13 mouse cellular contexts compared by ENCODE assay signal in the genomic region with DNA sequence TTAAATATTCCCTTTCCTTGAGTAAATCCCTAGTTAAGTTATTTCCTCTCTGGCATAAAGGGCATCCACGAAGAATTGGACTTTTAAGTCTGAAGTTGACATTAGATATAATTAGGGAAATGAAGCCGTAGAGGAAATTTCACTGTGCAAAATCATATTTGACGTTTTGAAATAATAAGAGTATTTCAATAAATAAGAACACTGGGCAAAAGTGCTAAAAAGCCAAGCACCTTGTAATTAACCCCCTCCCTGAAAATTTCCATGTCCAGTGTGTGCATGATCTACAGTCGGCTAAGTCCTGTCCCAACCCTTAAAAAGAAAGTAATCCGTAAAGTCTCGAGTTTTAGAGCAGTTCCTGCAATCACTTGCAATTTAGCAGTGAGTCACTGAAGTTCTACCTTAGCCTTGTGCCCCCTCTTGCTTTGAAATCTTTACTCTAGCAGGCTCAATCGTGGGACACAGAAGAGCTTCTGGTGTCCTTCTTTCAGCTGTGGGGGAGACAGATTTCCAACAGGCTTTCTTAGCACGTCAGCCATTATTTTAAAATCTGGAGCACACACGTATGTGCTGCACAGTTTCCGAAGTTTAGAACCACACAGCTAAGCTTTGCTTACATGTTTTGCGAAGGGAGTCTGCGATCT.
DNase-seq lines count a peak whose midpoint lies in the region; ATAC-seq and TF ChIP-seq lines count a peak whose summit lies in the region.
"Had no signal": no experiment of that assay in that cellular context is flagged by ENCODE, and none has a peak within 500 bp of the region (broad histone marks: within the 10 kb centered on the region; RNA-seq: fewer than 3 reads in every experiment).

No protein-coding gene starts in this region.

- WGBS in forebrain, embryonic 15.5 days = 78% methylated on average over 12 of the region's 12 CpGs
- WGBS in forebrain, embryonic 11.5 days = 78% methylated on average over 12 of the region's 12 CpGs
- WGBS in neural tube, embryonic 15.5 days = 72% methylated on average over 12 of the region's 12 CpGs

- peaks cover 45% of the 10 kb centered on the region for H3K4me1 ChIP-seq in forebrain, embryonic 15.5 days
- H3K4me1 ChIP-seq in forebrain, embryonic 11.5 days (replicated peaks; ENCODE audit: control insufficient read depth, insufficient read depth, low read length) = peaks cover 8% of the 10 kb centered on the region; the same call in 1 of the 2 replicates
- peaks cover 0 to 8% of the 10 kb centered on the region in 2 experiments; a peak in 2 of 4 replicates for H3K4me1 ChIP-seq in MEL (ENCODE audit: control insufficient read depth in 1 of 2, insufficient read depth in 2 of 2, low read length in 2 of 2)
- H3K4me1 ChIP-seq in neural tube, embryonic 15.5 days = peaks cover 45% of the 10 kb centered on the region

- no peaks in the 10 kb centered on the region for H3K9me3 ChIP-seq in forebrain, embryonic 15.5 days
- no peaks in the 10 kb centered on the region for H3K9me3 ChIP-seq in forebrain, embryonic 11.5 days (ENCODE audit: control insufficient read depth, low read length)
- H3K9me3 ChIP-seq in MEL (replicated peaks; ENCODE audit: insufficient read depth, low read length) = no peaks in the 10 kb centered on the region
- no peaks in the 10 kb centered on the region for H3K9me3 ChIP-seq in neural tube, embryonic 15.5 days (replicated peaks)
- H3K9me3 ChIP-seq: embryonic facial prominence, embryonic 12.5 days; hindbrain, embryonic 15.5 days; megakaryocyte, embryonic 14.5 days had no signal

- peak in 1 of 2 experiments; percentile 21; a peak in 1 of 4 replicates for TF ChIP-seq EP300 in MEL (IDR thresholded peaks at IDR 0.05; ENCODE audit: low read depth in 1 of 2, low read length in 2 of 2)

- 0 out of 2 replicates have a peak overlapping the region, but pooled peaks have one; percentile 28 for H3K9ac ChIP-seq in forebrain, embryonic 15.5 days (replicated peaks)
- H3K9ac ChIP-seq in forebrain, embryonic 11.5 days (ENCODE audit: low read length) = no peak overlapping the region
- peak overlapping the region; percentile 82 for H3K9ac ChIP-seq in MEL (ENCODE audit: control insufficient read depth, low read depth, low read length, poor library complexity, severe bottlenecking)
- no peak overlapping the region for H3K9ac ChIP-seq in neural tube, embryonic 15.5 days (replicated peaks)
- H3K9ac ChIP-seq: embryonic facial prominence, embryonic 12.5 days; hindbrain, embryonic 15.5 days had no signal

- TF ChIP-seq CTCF in MEL (IDR thresholded peaks at IDR 0.05 in 2 of 3, conservative IDR thresholded peaks at IDR 0.05 in 1 of 3; ENCODE audit: control insufficient read depth in 1 of 3, insufficient read depth in 1 of 3, low read depth in 2 of 3, low read length in 3 of 3, poor library complexity in 1 of 3, severe bottlenecking in 1 of 3) = no peak

- H3K4me2 ChIP-seq in forebrain, embryonic 15.5 days (replicated peaks) = 0 out of 2 replicates have a peak overlapping the region, but pooled peaks have one; percentile 5
- H3K4me2 ChIP-seq in forebrain, embryonic 11.5 days (ENCODE audit: low read depth, low read length, severe bottlenecking) = no peak overlapping the region
- H3K4me2 ChIP-seq in neural tube, embryonic 15.5 days = peak overlapping the region; percentile 9
- H3K4me2 ChIP-seq: embryonic facial prominence, embryonic 12.5 days; hindbrain, embryonic 15.5 days had no signal

- no peak for ATAC-seq in forebrain, embryonic 15.5 days (replicated peaks)
- no peak for ATAC-seq in forebrain, embryonic 11.5 days (replicated peaks; ENCODE audit: low FRiP score)
- ATAC-seq in neural tube, embryonic 15.5 days (ENCODE audit: low FRiP score) = no peak
- no peak for ATAC-seq in inflammation-experienced regulatory T-cells, adult 6 months
- ATAC-seq: activated CD4-positive, CD25-positive, alpha-beta regulatory T cell, adult 4 months had no signal

- no peak for TF ChIP-seq POLR2A in MEL (IDR thresholded peaks at IDR 0.05; ENCODE audit: control insufficient read depth in 1 of 2, insufficient read depth in 1 of 2, low read depth in 1 of 2, low read length in 2 of 2, poor library complexity in 1 of 2)

- 0 out of 2 replicates have a peak, but pooled peaks cover 3% of the 10 kb centered on the region for H3K27me3 ChIP-seq in forebrain, embryonic 15.5 days
- H3K27me3 ChIP-seq in forebrain, embryonic 11.5 days (ENCODE audit: control insufficient read depth, insufficient read depth, low read length) = peaks cover 83% of the 10 kb centered on the region
- H3K27me3 ChIP-seq in MEL (ENCODE audit: control insufficient read depth in 1 of 2, insufficient read depth in 2 of 2, low read length in 2 of 2) = no peaks in the 10 kb centered on the region
- peaks cover 21% of the 10 kb centered on the region for H3K27me3 ChIP-seq in neural tube, embryonic 15.5 days (replicated peaks)

- H3K4me3 ChIP-seq in forebrain, embryonic 15.5 days = no peak overlapping the region
- no peak overlapping the region for H3K4me3 ChIP-seq in forebrain, embryonic 11.5 days (ENCODE audit: low read depth, low read length)
- H3K4me3 ChIP-seq in MEL (ENCODE audit: control insufficient read depth in 1 of 2, insufficient read depth in 1 of 2, low read depth in 2 of 2, low read length in 2 of 2) = peak overlapping the region; percentile 67 to 78
- no peak overlapping the region for H3K4me3 ChIP-seq in neural tube, embryonic 15.5 days (replicated peaks)
- H3K4me3 ChIP-seq: embryonic facial prominence, embryonic 12.5 days; hindbrain, embryonic 15.5 days; megakaryocyte, embryonic 14.5 days had no signal

- DNase-seq in forebrain, embryonic 11.5 days (ENCODE audit: low spot score) = no peak
- peak; percentile 39 to 44 for DNase-seq in layer of hippocampus, postnatal 10 days (ENCODE audit: low spot score in 2 of 2)
- no peak for DNase-seq in layer of hippocampus, adult 9-11 months
- peak; percentile 81 for DNase-seq in MEL (ENCODE audit: low read depth, low spot score)
- DNase-seq: lung, adult 18-20 months; right cerebral cortex, postnatal 25 days had no signal

- peak overlapping the region; percentile 14; the same call in 1 of the 2 replicates for H3K27ac ChIP-seq in forebrain, embryonic 15.5 days (replicated peaks)
- H3K27ac ChIP-seq in forebrain, embryonic 11.5 days (ENCODE audit: low read depth, low read length) = no peak overlapping the region
- H3K27ac ChIP-seq in MEL (ENCODE audit: control insufficient read depth, low read depth, low read length) = peak overlapping the region; percentile 98
- H3K27ac ChIP-seq in neural tube, embryonic 15.5 days (replicated peaks) = peak overlapping the region; percentile 48; the same call in 1 of the 2 replicates
- H3K27ac ChIP-seq: embryonic facial prominence, embryonic 12.5 days; hindbrain, embryonic 15.5 days had no signal

- peaks cover 39% of the 10 kb centered on the region for H3K79me2 ChIP-seq in MEL (ENCODE audit: control insufficient read depth, insufficient read depth, low read length, poor library complexity)

- H3K36me3 ChIP-seq in forebrain, embryonic 15.5 days = no peaks in the 10 kb centered on the region
- H3K36me3 ChIP-seq in forebrain, embryonic 11.5 days (ENCODE audit: control insufficient read depth, insufficient read depth, low read length) = no peaks in the 10 kb centered on the region
- peaks cover 0 to 8% of the 10 kb centered on the region in 2 experiments; a peak in 2 of 4 replicates for H3K36me3 ChIP-seq in MEL (ENCODE audit: control insufficient read depth in 1 of 2, insufficient read depth in 2 of 2, low read length in 2 of 2)
- 0 out of 2 replicates have a peak, but pooled peaks cover 3% of the 10 kb centered on the region for H3K36me3 ChIP-seq in neural tube, embryonic 15.5 days
- H3K36me3 ChIP-seq: embryonic facial prominence, embryonic 12.5 days; hindbrain, embryonic 15.5 days had no signal

- no peak for TF ChIP-seq RAD21 in MEL (IDR thresholded peaks at IDR 0.05; ENCODE audit: low read depth, low read length)

TF ChIP-seq in MEL, 35 proteins besides CTCF, POLR2A, EP300 and RAD21:
- no peak; the same call in 1 of the 2 replicates for TF ChIP-seq KAT2A (conservative IDR thresholded peaks at IDR 0.05; ENCODE audit: low read depth, low read length)
- no peak for TF ChIP-seq NRF1 (IDR thresholded peaks at IDR 0.05; ENCODE audit: insufficient read depth, low read depth, low read length, poor library complexity, severe bottlenecking)
- TF ChIP-seq POLR2AphosphoS5 (IDR thresholded peaks at IDR 0.05; ENCODE audit: borderline replicate concordance, low read depth, low read length) = no peak
- no peak for TF ChIP-seq MYC (IDR thresholded peaks at IDR 0.05; ENCODE audit: low read depth, low read length)
- no peak for TF ChIP-seq GATA1 (IDR thresholded peaks at IDR 0.05; ENCODE audit: low read depth, low read length)
- peak; percentile 68 for TF ChIP-seq TBP (IDR thresholded peaks at IDR 0.05; ENCODE audit: low read depth, low read length)
- no peak for TF ChIP-seq UBTF (IDR thresholded peaks at IDR 0.05; ENCODE audit: borderline replicate concordance, insufficient read depth, low read depth, low read length)
- TF ChIP-seq ETS1 (IDR thresholded peaks at IDR 0.05; ENCODE audit: low read depth, low read length) = peak; percentile 33; the same call in 1 of the 2 replicates
- no peak for TF ChIP-seq E2F4 (IDR thresholded peaks at IDR 0.05; ENCODE audit: borderline replicate concordance, low read depth, low read length)
- peak; percentile 54; the same call in 1 of the 2 replicates for TF ChIP-seq MAZ (IDR thresholded peaks at IDR 0.05; ENCODE audit: low read depth, low read length)
- TF ChIP-seq RCOR1 (IDR thresholded peaks at IDR 0.05; ENCODE audit: low read depth, low read length) = peak; percentile 4; the same call in 1 of the 2 replicates
- peak; percentile 95 for TF ChIP-seq CHD1 (IDR thresholded peaks at IDR 0.05; ENCODE audit: low read depth, low read length)
- peak; percentile 20 for TF ChIP-seq TAL1 (IDR thresholded peaks at IDR 0.05; ENCODE audit: low read length)
- no peak for TF ChIP-seq ZNF384 (IDR thresholded peaks at IDR 0.05; ENCODE audit: low read depth, low read length)
- no peak for TF ChIP-seq CHD2 (IDR thresholded peaks at IDR 0.05; ENCODE audit: low read length)
- no peak for TF ChIP-seq ZMIZ1 (IDR thresholded peaks at IDR 0.05; ENCODE audit: low read depth, low read length)
- no peak for TF ChIP-seq SMC3 (IDR thresholded peaks at IDR 0.05; ENCODE audit: low read depth, low read length)
- TF ChIP-seq SIN3A (IDR thresholded peaks at IDR 0.05; ENCODE audit: low read length) = peak; percentile 26
- TF ChIP-seq USF2 (IDR thresholded peaks at IDR 0.05; ENCODE audit: borderline replicate concordance in 1 of 2, insufficient read depth in 1 of 2, low read depth in 1 of 2, low read length in 2 of 2) = no peak
TF ChIP-seq in MEL: peak in this region for 7.

Comparison
In these comparisons a context has a peak if more than half of its experiments do, and no peak if none do; other contexts are left out.
1. H3K9ac ChIP-seq: peak in forebrain, embryonic 15.5 days (single experiment) and MEL (single experiment); none in forebrain, embryonic 11.5 days (single experiment) and neural tube, embryonic 15.5 days (single experiment).
2. DNase-seq: peak in layer of hippocampus, postnatal 10 days (2 of 2) and MEL (single experiment); none in forebrain, embryonic 11.5 days (single experiment) and layer of hippocampus, adult 9-11 months (single experiment).
3. H3K4me3 ChIP-seq: peak in MEL (2 of 2); none in forebrain, embryonic 15.5 days (single experiment), forebrain, embryonic 11.5 days (single experiment) and neural tube, embryonic 15.5 days (single experiment).